Mouse (Mus musculus): ENCODE data around the gene Strn3. TPM values are rescaled to one million over a fixed set of nuclear protein-coding genes. Genes with fewer than 3 reads are reported as not detected.

The Strn3 gene
- polyA plus RNA-seq, 1 experiment: 77.4 TPM

- Histone ChIP-seq H3K27me3 (ENCODE audit: control insufficient read depth, insufficient read depth, low read length) (no peaks in the 10 kb centered on the region), H3K4me1 (ENCODE audit: control insufficient read depth, insufficient read depth, low read length) (peaks cover 3% of the 10 kb centered on the region), H3K27ac (ENCODE audit: insufficient read depth, low read length) (peak within 1 kb of the TSS; percentile 96), H3K4me3 (replicated peaks; ENCODE audit: insufficient read depth, low read depth, low read length) (peak within 1 kb of the TSS; percentile 87)
- WGBS: under 1% methylated on average over 108 of the region's 108 CpGs
- DNase-seq: peak; percentile 79 to 86
- TF ChIP-seq CTCF (IDR thresholded peaks at IDR 0.05; ENCODE audit: borderline replicate concordance, insufficient read depth, low read depth, low read length) (no peak), POLR2A (IDR thresholded peaks at IDR 0.05; ENCODE audit: borderline replicate concordance, insufficient read depth, low read length) (peak; percentile 52)
Measured at GRCm38 (mm10) chr12:51690893-51691844, 528 bp downstream of the Strn3 start, which contains the start of gene Ap4s1. Ap4s1 (plus strand) TSS chr12:51691033.

GRCm38 (mm10) chr12:51688546-51688945, 3.2 kb downstream of the Strn3 start:
- TF ChIP-seq POLR2A (IDR thresholded peaks at IDR 0.05; ENCODE audit: borderline replicate concordance, insufficient read depth, low read length): no peak
- no peak for TF ChIP-seq CTCF (IDR thresholded peaks at IDR 0.05; ENCODE audit: borderline replicate concordance, insufficient read depth, low read depth, low read length)
- Histone ChIP-seq H3K27ac (ENCODE audit: insufficient read depth, low read length) (no peak overlapping the region), H3K4me1 (ENCODE audit: control insufficient read depth, insufficient read depth, low read length) (peaks cover 3% of the 10 kb centered on the region), H3K27me3 (ENCODE audit: control insufficient read depth, insufficient read depth, low read length) (no peaks in the 10 kb centered on the region), H3K4me3 (replicated peaks; ENCODE audit: insufficient read depth, low read depth, low read length) (no peak overlapping the region)
- no peak for DNase-seq
- WGBS: 93% methylated on average over 2 of the region's 2 CpGs

- DNase-seq: peak; percentile 34 to 68
- peaks cover 3% of the 10 kb centered on the region; the same call in 1 of the 2 replicates for H3K4me1 ChIP-seq (ENCODE audit: control insufficient read depth, insufficient read depth, low read length)
- TF ChIP-seq CTCF (IDR thresholded peaks at IDR 0.05; ENCODE audit: borderline replicate concordance, insufficient read depth, low read depth, low read length): no peak
- TF ChIP-seq POLR2A (IDR thresholded peaks at IDR 0.05; ENCODE audit: borderline replicate concordance, insufficient read depth, low read length): no peak
- H3K27ac ChIP-seq (ENCODE audit: insufficient read depth, low read length): no peak overlapping the region
- H3K4me3 ChIP-seq (replicated peaks; ENCODE audit: insufficient read depth, low read depth, low read length): no peak overlapping the region
- H3K27me3 ChIP-seq (ENCODE audit: control insufficient read depth, insufficient read depth, low read length): no peaks in the 10 kb centered on the region
- 15% methylated on average over 1 of the region's 1 CpGs for WGBS
Measured at GRCm38 (mm10) chr12:51678844-51679243, 12.9 kb downstream of the Strn3 start.

GRCm38 (mm10) chr12:51676442-51676841, 15.3 kb downstream of the Strn3 start:
- WGBS: 53% methylated on average over 2 of the region's 2 CpGs
- Histone ChIP-seq H3K4me3 (replicated peaks; ENCODE audit: insufficient read depth, low read depth, low read length) (no peak overlapping the region), H3K27me3 (ENCODE audit: control insufficient read depth, insufficient read depth, low read length) (no peaks in the 10 kb centered on the region), H3K4me1 (ENCODE audit: control insufficient read depth, insufficient read depth, low read length) (peaks cover 11% of the 10 kb centered on the region), H3K27ac (ENCODE audit: insufficient read depth, low read length) (no peak overlapping the region)
- no peak for DNase-seq
- TF ChIP-seq CTCF (IDR thresholded peaks at IDR 0.05; ENCODE audit: borderline replicate concordance, insufficient read depth, low read depth, low read length): no peak
- no peak for TF ChIP-seq POLR2A (IDR thresholded peaks at IDR 0.05; ENCODE audit: borderline replicate concordance, insufficient read depth, low read length)

GRCm38 (mm10) chr12:51673270-51673669, 18.4 kb downstream of the Strn3 start:
- no peak overlapping the region for H3K4me3 ChIP-seq (replicated peaks; ENCODE audit: insufficient read depth, low read depth, low read length)
- 20% methylated on average over 4 of the region's 4 CpGs for WGBS
- no peaks in the 10 kb centered on the region for H3K27me3 ChIP-seq (ENCODE audit: control insufficient read depth, insufficient read depth, low read length)
- no peak for TF ChIP-seq CTCF (IDR thresholded peaks at IDR 0.05; ENCODE audit: borderline replicate concordance, insufficient read depth, low read depth, low read length)
- TF ChIP-seq POLR2A (IDR thresholded peaks at IDR 0.05; ENCODE audit: borderline replicate concordance, insufficient read depth, low read length): no peak
- no peak overlapping the region for H3K27ac ChIP-seq (ENCODE audit: insufficient read depth, low read length)
- H3K4me1 ChIP-seq (ENCODE audit: control insufficient read depth, insufficient read depth, low read length): peaks cover 8% of the 10 kb centered on the region
- no peak for DNase-seq

- Histone ChIP-seq H3K4me3 (replicated peaks; ENCODE audit: insufficient read depth, low read depth, low read length) (no peak overlapping the region), H3K27ac (ENCODE audit: insufficient read depth, low read length) (no peak overlapping the region), H3K4me1 (ENCODE audit: control insufficient read depth, insufficient read depth, low read length) (peaks cover 8% of the 10 kb centered on the region), H3K27me3 (ENCODE audit: control insufficient read depth, insufficient read depth, low read length) (no peaks in the 10 kb centered on the region)
- TF ChIP-seq POLR2A (IDR thresholded peaks at IDR 0.05; ENCODE audit: borderline replicate concordance, insufficient read depth, low read length) (no peak), CTCF (IDR thresholded peaks at IDR 0.05; ENCODE audit: borderline replicate concordance, insufficient read depth, low read depth, low read length) (no peak)
- WGBS: 27% methylated on average over 5 of the region's 5 CpGs
- no peak for DNase-seq
Measured at GRCm38 (mm10) chr12:51671231-51671891, 20.3 kb downstream of the Strn3 start.

- 45% methylated on average over 4 of the region's 4 CpGs for WGBS
- peak in 1 of 2 experiments; percentile 25 for DNase-seq
- Histone ChIP-seq H3K27ac (ENCODE audit: insufficient read depth, low read length) (no peak overlapping the region), H3K4me3 (replicated peaks; ENCODE audit: insufficient read depth, low read depth, low read length) (no peak overlapping the region), H3K4me1 (ENCODE audit: control insufficient read depth, insufficient read depth, low read length) (no peaks in the 10 kb centered on the region; the same call in 1 of the 2 replicates), H3K27me3 (ENCODE audit: control insufficient read depth, insufficient read depth, low read length) (no peaks in the 10 kb centered on the region)
- no peak for TF ChIP-seq CTCF (IDR thresholded peaks at IDR 0.05; ENCODE audit: borderline replicate concordance, insufficient read depth, low read depth, low read length)
- no peak for TF ChIP-seq POLR2A (IDR thresholded peaks at IDR 0.05; ENCODE audit: borderline replicate concordance, insufficient read depth, low read length)
Measured at GRCm38 (mm10) chr12:51666708-51667430, 24.8 kb downstream of the Strn3 start.

Data from cerebellum, adult 2 months (tissue).